Comparison of ENCODE assay signal across 9 mouse cellular contexts in the genomic region with DNA sequence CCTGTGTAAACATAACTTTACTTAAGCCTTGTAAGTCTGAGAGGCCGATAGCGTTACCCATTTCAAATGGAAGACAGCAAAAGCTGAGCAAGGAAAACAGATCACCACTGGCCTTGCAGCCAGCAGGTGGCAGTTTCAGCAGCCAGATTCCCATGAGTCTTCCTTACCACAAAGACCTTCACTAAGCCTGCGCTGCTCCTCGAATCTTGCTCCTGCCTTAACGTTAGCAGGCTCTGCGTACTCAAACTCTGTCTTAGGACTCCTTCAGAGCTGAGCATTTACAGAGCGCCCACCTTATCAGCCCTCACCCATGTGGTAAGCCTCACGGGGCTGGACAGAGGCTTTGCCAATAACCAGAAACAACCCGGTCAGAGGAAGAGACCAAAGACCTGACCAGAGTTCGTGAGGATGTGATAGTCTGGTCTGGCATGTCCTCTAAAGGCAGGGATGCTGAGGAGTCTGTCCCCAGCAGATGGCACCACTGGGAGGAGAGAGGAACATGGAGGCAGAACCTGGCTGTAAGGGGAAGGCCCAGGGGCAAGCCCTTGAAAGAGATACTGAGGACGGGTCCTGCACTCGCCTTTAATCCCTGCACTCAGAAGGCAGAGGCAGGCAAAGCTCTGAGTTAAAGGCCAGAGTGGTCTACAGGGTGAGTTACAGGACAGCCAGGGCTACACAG. TPM values are rescaled to one million over a fixed set of nuclear protein-coding genes. Genes with fewer than 3 reads are reported as not detected.
DNase-seq lines count a peak whose midpoint lies in the region; ATAC-seq and TF ChIP-seq lines count a peak whose summit lies in the region.
"Had no signal": no experiment of that assay in that cellular context is flagged by ENCODE, and none has a peak within 500 bp of the region (broad histone marks: within the 10 kb centered on the region; RNA-seq: fewer than 3 reads in every experiment).

No protein-coding gene starts in this region.

- peaks cover 12% of the 10 kb centered on the region; the same call in 1 of the 2 replicates for H3K9me3 ChIP-seq in embryonic facial prominence, embryonic 14.5 days (ENCODE audit: control insufficient read depth, low read length)

- H3K9ac ChIP-seq in embryonic facial prominence, embryonic 14.5 days (ENCODE audit: low read depth, low read length) = no peak overlapping the region
- H3K9ac ChIP-seq: neural tube, embryonic 12.5 days had no signal

- ATAC-seq in embryonic facial prominence, embryonic 14.5 days (ENCODE audit: low read depth) = 0 out of 2 replicates have a peak, but pooled peaks have one; percentile 14
- no peak; the same call in 1 of the 2 replicates for ATAC-seq in erythroblast, adult 5-6 weeks (replicated peaks; ENCODE audit: low FRiP score, poor library complexity, severe bottlenecking)

- intact Hi-C loops in heart, postnatal 25 days (cut with DNase I) = loop anchor here (1.0 kb wide), 1 partner anchor 227 kb away; no protein-coding TSS in a partner anchor

- H3K4me3 ChIP-seq in embryonic facial prominence, embryonic 14.5 days (ENCODE audit: low read depth, low read length) = no peak overlapping the region
- no peak overlapping the region for H3K4me3 ChIP-seq in small intestine, adult 2 months (ENCODE audit: low read depth, low read length)
- H3K4me3 ChIP-seq: neural tube, embryonic 12.5 days had no signal

- no peak overlapping the region for H3K27ac ChIP-seq in embryonic facial prominence, embryonic 14.5 days (replicated peaks; ENCODE audit: low read depth, low read length)
- no peak overlapping the region for H3K27ac ChIP-seq in small intestine, adult 2 months (ENCODE audit: insufficient read depth, low read depth, low read length)
- H3K27ac ChIP-seq: neural tube, embryonic 12.5 days had no signal

- no peak overlapping the region for H3K4me2 ChIP-seq in embryonic facial prominence, embryonic 14.5 days (ENCODE audit: low read depth, low read length)
- H3K4me2 ChIP-seq: neural tube, embryonic 12.5 days had no signal

- TF ChIP-seq CTCF in small intestine, adult 2 months (IDR thresholded peaks at IDR 0.05; ENCODE audit: extremely low read depth, insufficient read length, insufficient replicate concordance, low read depth, low read length) = peak; percentile 24; the same call in 1 of the 2 replicates

- TF ChIP-seq POLR2A in small intestine, adult 2 months (IDR thresholded peaks at IDR 0.05; ENCODE audit: low read depth, low read length) = no peak

- DNase-seq in Muller cell, postnatal 12 days (ENCODE audit: inconsistent ontology term) = peak; percentile 19
- peak; percentile 61 to 78 for DNase-seq in adrenal gland, postnatal 36 days
- peak; percentile 64 for DNase-seq in embryonic facial prominence, embryonic 14.5 days (ENCODE audit: low spot score)
- DNase-seq in heart, postnatal 25 days (ENCODE audit: low spot score) = peak; percentile 14
- peak; percentile 28 to 75 for DNase-seq in kidney, postnatal 36 days
- peak; percentile 58 to 71 for DNase-seq in lung, postnatal 4 days

- WGBS in embryonic facial prominence, embryonic 14.5 days = 57% methylated on average over 12 of the region's 12 CpGs
- 52% methylated on average over 12 of the region's 12 CpGs for WGBS in small intestine, adult 2 months

- peaks cover 5% of the 10 kb centered on the region; the same call in 1 of the 2 replicates for H3K36me3 ChIP-seq in embryonic facial prominence, embryonic 14.5 days (ENCODE audit: control insufficient read depth, insufficient read depth, low read length)
- no peaks in the 10 kb centered on the region for H3K36me3 ChIP-seq in small intestine, adult 2 months (ENCODE audit: control insufficient read depth, insufficient read depth, low read length)
- H3K36me3 ChIP-seq: neural tube, embryonic 12.5 days had no signal

- H3K4me1 ChIP-seq in embryonic facial prominence, embryonic 14.5 days (ENCODE audit: control insufficient read depth, insufficient read depth, low read length) = no peaks in the 10 kb centered on the region
- H3K4me1 ChIP-seq in small intestine, adult 2 months (ENCODE audit: control insufficient read depth, insufficient read depth, insufficient read length, low read length) = peaks cover 6% of the 10 kb centered on the region; the same call in 1 of the 2 replicates
- H3K4me1 ChIP-seq: neural tube, embryonic 12.5 days had no signal

- no peaks in the 10 kb centered on the region for H3K27me3 ChIP-seq in embryonic facial prominence, embryonic 14.5 days (replicated peaks; ENCODE audit: control insufficient read depth, insufficient read depth, low read length)
- no peaks in the 10 kb centered on the region for H3K27me3 ChIP-seq in small intestine, adult 2 months (ENCODE audit: control insufficient read depth, insufficient read depth, low read length)
- H3K27me3 ChIP-seq: neural tube, embryonic 12.5 days had no signal

RNA-seq across cellular contexts. Expression of gene Mark1, which starts 33.5 kb away (rescaled TPM):
- 1 to 10 TPM; 7.0 to 8.4 TPM for total RNA-seq in adrenal gland, postnatal 36 days (2021)
- 4.0 and 4.1 TPM in 2 replicates for polyA plus RNA-seq in embryonic facial prominence, embryonic 14.5 days (2014; fragmentation: Nextera tagmentation; extraction: Ambion mirVana)
- total RNA-seq in heart, postnatal 25 days (2021) = 1 to 10 TPM; 7.0 to 7.6 TPM
- polyA plus RNA-seq in small intestine, adult 2 months (2012; rRNA removed) = 1.1 and 1.5 TPM in 2 replicates
- not detected in 2 replicates for total RNA-seq in erythroblast, adult 5-6 weeks (2015; ENCODE audit: low replicate concordance)
- total RNA-seq in erythroblast, adult 5-6 weeks (2017; ENCODE audit: low replicate concordance) = not detected in 2 replicates

Comparison
In these comparisons a context has a peak if more than half of its experiments do, and no peak if none do; other contexts are left out.
1. DNase-seq: peak in every context shown above with its lines; median percentile 70 in adrenal gland, postnatal 36 days; 64 in lung, postnatal 4 days; 64 in embryonic facial prominence, embryonic 14.5 days; 52 in kidney, postnatal 36 days; 19 in Muller cell, postnatal 12 days; 14 in heart, postnatal 25 days.
2. RNA of gene Mark1, which starts 33.5 kb away (total RNA-seq): 7.0 to 8.4 TPM in adrenal gland, postnatal 36 days and 7.0 to 7.6 TPM in heart, postnatal 25 days; not detected in erythroblast, adult 5-6 weeks; every median in the first group is over 4 times any median in the second.